Mouse (Mus musculus) hindbrain, embryonic 12.5 days (tissue): ENCODE data around the gene Ptges2. TPM values are rescaled to one million over a fixed set of nuclear protein-coding genes. Genes with fewer than 3 reads are reported as not detected.

ENCODE experiments used
- ATAC-seq: fragments of 200-750 bp; cut with Nextera tagmentation; 2 replicates; pipeline ENCODE4 v1.8.0; 2017; ENCODE audit warnings: moderate TSS enrichment; ENCODE audit not compliant: low FRiP score
- H3K27ac ChIP-seq: fragments of 300-500 bp; sonication (generic); 2 replicates; pipeline ENCODE4 v1.5.1; 2016; ENCODE audit warnings: mild to moderate bottlenecking
- H3K27me3 ChIP-seq: fragments of 300-500 bp; sonication (generic); 2 replicates; pipeline ENCODE4 v1.6.1; 2016; ENCODE audit warnings: mild to moderate bottlenecking
- H3K36me3 ChIP-seq: fragments of 300-500 bp; sonication (generic); 2 replicates; pipeline ENCODE4 v1.6.1; 2016; ENCODE audit warnings: mild to moderate bottlenecking
- H3K4me1 ChIP-seq: fragments of 300-500 bp; sonication (generic); 2 replicates; pipeline ENCODE4 v1.6.1; 2016
- H3K4me2 ChIP-seq: fragments of 300-500 bp; sonication (generic); replicated peaks from 2 replicates; pipeline ENCODE4 v1.6.1; 2016; ENCODE audit warnings: mild to moderate bottlenecking
- H3K4me3 ChIP-seq: fragments of 300-500 bp; sonication (generic); 2 replicates; pipeline ENCODE4 v1.5.1; 2016; ENCODE audit warnings: mild to moderate bottlenecking
- H3K9ac ChIP-seq: fragments of 300-500 bp; sonication (generic); 2 replicates; pipeline ENCODE4 v1.6.1; 2016; ENCODE audit warnings: mild to moderate bottlenecking, moderate library complexity
- H3K9me3 ChIP-seq: fragments of 300-500 bp; sonication (generic); replicated peaks from 2 replicates; pipeline ENCODE4 v1.6.1; 2016; ENCODE audit warnings: mild to moderate bottlenecking
- WGBS: fragments of 180-500 bp; shearing (Covaris S2); methylation state at CpG from one replicate; pipeline ENCODE4 v1.1.7; 2016; 5-methylcytosine and 5-hydroxymethylcytosine counted together
- polyA plus RNA-seq: library from polyadenylated mRNA; unstranded; fragments of >200 nt; fragmentation: Nextera tagmentation; extraction: Ambion mirVana; gene quantifications from 2 replicates; pipeline ENCODE4 v1.2.1, GENCODE M21; 2016

Gene Ptges2
- polyA plus RNA-seq, 1 experiment from 2014 or later: 34.5 TPM

DNA sequence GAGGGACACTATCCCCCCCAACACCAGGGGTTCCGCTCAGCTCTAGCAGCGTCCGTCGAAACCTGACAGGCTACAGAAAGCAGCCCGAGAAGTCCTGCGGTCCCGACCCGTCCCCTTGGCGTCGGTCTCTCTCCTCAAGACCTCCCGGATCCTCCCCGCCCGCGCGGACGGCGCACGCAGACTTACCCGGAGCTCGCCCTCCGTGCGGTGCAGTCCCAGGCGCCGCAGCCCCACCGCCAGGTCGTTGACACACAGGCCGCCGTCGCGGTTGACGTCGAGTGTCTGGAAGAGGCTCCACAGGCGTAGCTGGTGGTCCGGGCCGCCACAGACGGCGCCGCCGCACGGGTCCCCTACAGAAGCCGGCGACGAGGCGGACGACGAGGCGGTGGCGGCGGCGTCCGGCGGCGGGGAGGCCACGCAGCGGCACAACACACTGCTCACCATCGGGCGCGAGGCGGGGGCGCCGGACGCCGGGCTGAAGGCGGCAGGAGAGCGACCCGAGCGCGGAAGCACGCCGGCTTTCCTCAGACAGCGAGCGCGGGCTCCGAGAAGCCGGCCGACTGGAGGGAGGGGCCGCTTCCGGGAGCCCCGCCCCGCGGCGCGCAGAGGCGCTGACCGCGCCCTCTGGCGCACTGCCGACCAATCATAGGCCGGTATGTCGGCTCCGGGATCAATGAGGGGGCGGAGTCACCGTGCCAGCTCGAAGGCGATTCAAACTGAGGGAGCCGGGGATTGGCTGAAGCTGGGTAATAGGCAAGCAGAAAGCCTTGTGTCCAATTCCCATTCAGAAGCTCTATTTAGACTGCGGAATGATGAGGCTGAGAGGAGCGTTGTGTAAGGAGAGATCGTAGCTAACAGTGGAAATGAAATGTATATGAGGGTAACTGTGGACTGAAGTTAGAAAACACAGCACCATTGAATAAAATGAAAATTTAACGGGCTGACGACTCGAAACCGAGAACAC is 55.5 kb downstream of the Ptges2 start, which contains the start of gene Slc25a25:
TSS of gene Slc25a25 (minus strand) at position 565 of the 964 bp plus-strand sequence.
- WGBS: under 1% methylated on average over 98 of the region's 103 CpGs

GRCm38 (mm10) chr2:32451870-32452372 is 56.2 kb downstream of the Ptges2 start:
- H3K36me3 ChIP-seq: peaks cover 19% of the 10 kb centered on the region
- under 1% methylated on average over 25 of the region's 25 CpGs for WGBS
- H3K27me3 ChIP-seq: no peaks in the 10 kb centered on the region
- H3K27ac ChIP-seq: peak overlapping the region; percentile 96
- H3K4me2 ChIP-seq: peak overlapping the region; percentile 83
- peak; percentile 96 for ATAC-seq
- H3K9ac ChIP-seq: peak overlapping the region; percentile 82; the same call in 1 of the 2 replicates
- H3K9me3 ChIP-seq: no peaks in the 10 kb centered on the region
- peak overlapping the region; percentile 88 for H3K4me3 ChIP-seq
- peaks cover 29% of the 10 kb centered on the region for H3K4me1 ChIP-seq

More for the DNA sequence above, 55.5 kb downstream of the Ptges2 start, which contains the start of gene Slc25a25:
- Histone ChIP-seq H3K36me3 (peaks cover 14% of the 10 kb centered on the region), H3K9ac (peak within 1 kb of the TSS; percentile 82), H3K4me3 (peak within 1 kb of the TSS; percentile 88), H3K9me3 (no peaks in the 10 kb centered on the region), H3K27ac (peak within 1 kb of the TSS; percentile 96), H3K27me3 (no peaks in the 10 kb centered on the region), H3K4me1 (peaks cover 29% of the 10 kb centered on the region), H3K4me2 (peak within 1 kb of the TSS; percentile 83)
- peak; percentile 93 for ATAC-seq

GRCm38 (mm10) chr2:32452441-32452971 is 56.8 kb downstream of the Ptges2 start:
- Histone ChIP-seq H3K4me3 (peak overlapping the region; percentile 88), H3K4me1 (peaks cover 28% of the 10 kb centered on the region), H3K9ac (no peak overlapping the region), H3K9me3 (no peaks in the 10 kb centered on the region), H3K36me3 (peaks cover 19% of the 10 kb centered on the region), H3K27me3 (no peaks in the 10 kb centered on the region), H3K4me2 (peak overlapping the region; percentile 83), H3K27ac (peak overlapping the region; percentile 37; the same call in 1 of the 2 replicates)
- ATAC-seq: peak; percentile 6
- 94% methylated on average over 16 of the region's 16 CpGs for WGBS

GRCm38 (mm10) chr2:32453641-32454303 is 58.1 kb downstream of the Ptges2 start:
- peaks cover 21% of the 10 kb centered on the region for H3K4me1 ChIP-seq
- no peak for ATAC-seq
- H3K27ac ChIP-seq: no peak overlapping the region
- H3K36me3 ChIP-seq: peaks cover 19% of the 10 kb centered on the region
- no peaks in the 10 kb centered on the region for H3K27me3 ChIP-seq
- H3K4me2 ChIP-seq: no peak overlapping the region
- no peaks in the 10 kb centered on the region for H3K9me3 ChIP-seq
- 86% methylated on average over 5 of the region's 5 CpGs for WGBS
- no peak overlapping the region for H3K4me3 ChIP-seq
- H3K9ac ChIP-seq: no peak overlapping the region

- no peak overlapping the region for H3K9ac ChIP-seq
- no peaks in the 10 kb centered on the region for H3K9me3 ChIP-seq
- H3K27ac ChIP-seq: no peak overlapping the region
- no peaks in the 10 kb centered on the region for H3K27me3 ChIP-seq
- peaks cover 19% of the 10 kb centered on the region for H3K36me3 ChIP-seq
- no peak overlapping the region for H3K4me2 ChIP-seq
- H3K4me3 ChIP-seq: no peak overlapping the region
- peaks cover 21% of the 10 kb centered on the region for H3K4me1 ChIP-seq
- 81% methylated on average over 10 of the region's 10 CpGs for WGBS
- no peak for ATAC-seq
Observed at GRCm38 (mm10) chr2:32454633-32455032, 58.9 kb downstream of the Ptges2 start.

- no peak for ATAC-seq
- no peaks in the 10 kb centered on the region for H3K27me3 ChIP-seq
- H3K4me1 ChIP-seq: peaks cover 20% of the 10 kb centered on the region
- H3K36me3 ChIP-seq: peaks cover 19% of the 10 kb centered on the region
- H3K4me2 ChIP-seq: no peak overlapping the region
- no peak overlapping the region for H3K27ac ChIP-seq
- H3K9ac ChIP-seq: no peak overlapping the region
- no peaks in the 10 kb centered on the region for H3K9me3 ChIP-seq
- H3K4me3 ChIP-seq: no peak overlapping the region
- WGBS: 91% methylated on average over 8 of the region's 8 CpGs
Observed at GRCm38 (mm10) chr2:32455101-32455500, 59.4 kb downstream of the Ptges2 start.

Other genes starting within 250 kb of the Ptges2 start
- 111 and 114 TPM in 2 replicates for gene Prrc2b, start 244.8 kb upstream of the Ptges2 start, polyA plus RNA-seq
- gene Pomt1, start 159.3 kb upstream of the Ptges2 start, polyA plus RNA-seq: 25.5 and 25.9 TPM in 2 replicates
- 61.8 and 67.3 TPM in 2 replicates for gene Uck1, start 135.7 kb upstream of the Ptges2 start, polyA plus RNA-seq
- 31.5 and 31.6 TPM in 2 replicates for gene Golga2, start 108.5 kb upstream of the Ptges2 start, polyA plus RNA-seq
- gene Swi5, start 107.8 kb upstream of the Ptges2 start, polyA plus RNA-seq: 380 and 382 TPM in 2 replicates
- gene Ciz1, start 43.6 kb upstream of the Ptges2 start, polyA plus RNA-seq: 59.1 and 66.3 TPM in 2 replicates
- 44.4 and 47.5 TPM in 2 replicates for gene Dnm1, start 42.6 kb upstream of the Ptges2 start, polyA plus RNA-seq
- gene 1110008P14Rik, start 14.0 kb upstream of the Ptges2 start, polyA plus RNA-seq: 62.6 and 72.8 TPM in 2 replicates
- 0.95 and 1.2 TPM in 2 replicates for gene Lcn2, start 7.6 kb upstream of the Ptges2 start, polyA plus RNA-seq
- 5.9 and 6.2 TPM in 2 replicates for gene Naif1, start 54.6 kb downstream of the Ptges2 start, polyA plus RNA-seq
- 40.2 and 41.6 TPM in 2 replicates for gene Slc25a25, start 55.5 kb downstream of the Ptges2 start, polyA plus RNA-seq
- 12.6 and 15.5 TPM in 2 replicates for gene Fam102a, start 139.4 kb downstream of the Ptges2 start, polyA plus RNA-seq
- gene Dpm2, start 175.0 kb downstream of the Ptges2 start, polyA plus RNA-seq: 110 and 117 TPM in 2 replicates
- gene Pip5kl1, start 178.9 kb downstream of the Ptges2 start, polyA plus RNA-seq: 4.2 and 5.0 TPM in 2 replicates
- 0.31 and 0.56 TPM in 2 replicates for gene 9430097D07Rik, start 179.8 kb downstream of the Ptges2 start, polyA plus RNA-seq
- 21.5 and 22.9 TPM in 2 replicates for gene St6galnac4, start 191.2 kb downstream of the Ptges2 start, polyA plus RNA-seq
- gene St6galnac6, start 203.8 kb downstream of the Ptges2 start, polyA plus RNA-seq: 13.5 and 14.3 TPM in 2 replicates
- 40.4 and 43.2 TPM in 2 replicates for gene Ak1, start 225.9 kb downstream of the Ptges2 start, polyA plus RNA-seq